Mouse (Mus musculus) spleen, adult 18-20 months (tissue): ENCODE data around the gene Rfc2.

ENCODE experiments used
- DNase-seq, 2 experiments: peaks; one replicate each; pipeline ENCODE4 v3.0.0; 2022; ENCODE audit warnings: mixed read lengths in 2 of 2

The Rfc2 gene

DNA sequence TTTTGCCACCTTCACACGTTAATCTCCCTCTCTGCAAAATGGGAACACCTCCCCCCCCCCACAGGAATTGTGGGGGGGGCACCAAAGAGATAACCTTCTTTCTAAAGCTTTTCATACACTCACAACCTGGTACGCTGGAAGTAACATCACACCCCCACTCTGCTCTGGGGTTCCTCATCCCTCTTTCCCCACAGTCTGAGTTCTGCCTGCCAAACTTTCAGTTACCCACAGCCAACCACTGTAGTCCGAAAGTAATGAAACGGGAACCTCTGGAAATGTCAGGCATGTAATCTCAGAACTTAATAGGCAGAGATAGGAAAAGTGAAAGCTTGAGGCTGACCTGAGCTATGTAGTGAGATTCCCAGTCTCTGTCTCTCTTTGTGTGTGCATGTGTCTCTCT lies 13.7 kb upstream of the Rfc2 start:
- no peak for DNase-seq

- no peak for DNase-seq
Measured at GRCm38 (mm10) chr5:134568030-134568429, 13.1 kb upstream of the Rfc2 start.

DNA sequence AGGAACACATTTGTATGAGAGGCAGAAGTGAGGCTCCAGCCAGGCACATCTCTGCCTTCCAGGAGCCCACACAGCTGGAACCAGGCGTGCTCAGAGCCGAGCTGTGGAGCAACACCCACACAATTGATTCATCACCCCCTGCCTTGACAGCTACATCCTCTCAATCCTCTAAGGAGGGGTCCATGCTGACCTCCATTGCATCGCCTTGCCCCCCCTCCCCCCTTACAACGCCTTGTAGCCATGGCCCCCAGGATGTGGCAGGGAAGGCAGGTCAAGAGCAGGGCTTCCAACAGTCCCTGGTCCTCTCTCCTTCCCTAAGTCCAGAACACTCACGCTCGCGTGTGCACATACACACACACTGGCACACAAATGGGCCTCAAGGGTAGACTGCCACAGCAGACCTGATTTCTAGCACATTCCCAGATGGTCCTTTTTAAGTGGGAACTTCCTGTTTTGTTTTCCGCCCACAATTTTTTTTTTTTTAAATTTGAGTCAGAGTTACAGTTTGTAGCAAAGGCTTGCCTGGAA lies 12.1 kb upstream of the Rfc2 start:
- no peak for DNase-seq

DNA sequence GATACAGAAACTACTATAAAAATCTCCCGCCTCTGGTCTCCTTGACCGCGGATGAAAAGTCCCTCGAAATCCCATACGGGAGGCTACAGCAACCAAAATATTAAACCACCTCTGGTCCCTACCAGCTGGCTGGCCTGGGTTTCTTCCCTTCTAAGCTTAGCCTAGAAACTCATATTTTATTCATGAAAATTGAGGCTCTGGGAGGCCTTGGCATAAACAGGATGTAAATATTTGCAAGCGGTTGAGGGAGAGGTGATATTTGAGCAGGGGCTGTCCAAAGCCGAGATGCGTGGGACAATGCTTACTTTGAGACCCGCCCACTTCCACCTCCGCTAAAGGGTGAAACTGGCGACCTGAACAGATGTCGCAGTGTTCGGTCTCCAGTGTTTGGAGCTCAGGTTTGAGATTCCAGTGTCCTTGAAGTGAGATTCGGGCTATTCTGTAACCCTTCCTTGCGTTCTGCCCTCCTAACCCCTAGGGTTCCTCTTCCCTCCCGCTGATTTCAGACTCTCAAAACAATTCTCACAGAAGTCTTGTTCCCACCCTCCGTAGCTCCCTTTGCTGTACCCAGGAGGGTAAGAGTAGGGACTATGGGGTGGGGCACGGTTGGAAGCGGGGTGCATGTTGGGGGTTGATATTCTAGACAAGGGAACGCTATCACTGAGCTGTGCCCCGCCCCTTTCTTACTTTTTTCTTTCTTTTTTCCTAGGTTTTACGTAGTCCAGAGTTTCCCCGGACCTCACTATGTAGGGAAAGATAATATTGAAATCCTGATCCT lies 9.2 kb upstream of the Rfc2 start:
- DNase-seq, result peak in 1 of 2 experiments; percentile 39

- DNase-seq, result no peak
Measured at GRCm38 (mm10) chr5:134572508-134573214, 8.5 kb upstream of the Rfc2 start.

DNA sequence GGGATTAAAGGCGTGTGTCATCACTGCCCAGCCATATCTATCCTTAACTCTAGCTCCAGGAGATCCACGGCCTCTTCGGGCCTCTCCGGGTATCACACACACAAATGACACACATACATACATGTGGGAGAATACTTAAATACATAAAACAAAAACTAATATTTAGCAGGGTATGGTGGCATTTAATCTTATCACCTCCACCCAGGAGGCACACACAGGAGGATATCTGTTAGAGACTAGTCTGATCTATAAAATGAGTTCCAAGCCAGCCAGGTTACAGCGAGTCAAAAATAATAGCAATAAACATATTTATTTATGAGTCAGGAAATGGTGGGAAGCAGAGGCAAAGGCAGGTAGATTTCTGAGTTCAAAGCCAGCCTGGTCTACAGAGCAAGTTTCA lies 5.3 kb upstream of the Rfc2 start:
- DNase-seq, result no peak

GRCm38 (mm10) chr5:134576517-134577220 lies 4.5 kb upstream of the Rfc2 start:
- DNase-seq, result no peak

GRCm38 (mm10) chr5:134577534-134577933 lies 3.6 kb upstream of the Rfc2 start:
- DNase-seq, result no peak

GRCm38 (mm10) chr5:134579135-134579534 lies 2.0 kb upstream of the Rfc2 start:
- DNase-seq, result no peak

DNA sequence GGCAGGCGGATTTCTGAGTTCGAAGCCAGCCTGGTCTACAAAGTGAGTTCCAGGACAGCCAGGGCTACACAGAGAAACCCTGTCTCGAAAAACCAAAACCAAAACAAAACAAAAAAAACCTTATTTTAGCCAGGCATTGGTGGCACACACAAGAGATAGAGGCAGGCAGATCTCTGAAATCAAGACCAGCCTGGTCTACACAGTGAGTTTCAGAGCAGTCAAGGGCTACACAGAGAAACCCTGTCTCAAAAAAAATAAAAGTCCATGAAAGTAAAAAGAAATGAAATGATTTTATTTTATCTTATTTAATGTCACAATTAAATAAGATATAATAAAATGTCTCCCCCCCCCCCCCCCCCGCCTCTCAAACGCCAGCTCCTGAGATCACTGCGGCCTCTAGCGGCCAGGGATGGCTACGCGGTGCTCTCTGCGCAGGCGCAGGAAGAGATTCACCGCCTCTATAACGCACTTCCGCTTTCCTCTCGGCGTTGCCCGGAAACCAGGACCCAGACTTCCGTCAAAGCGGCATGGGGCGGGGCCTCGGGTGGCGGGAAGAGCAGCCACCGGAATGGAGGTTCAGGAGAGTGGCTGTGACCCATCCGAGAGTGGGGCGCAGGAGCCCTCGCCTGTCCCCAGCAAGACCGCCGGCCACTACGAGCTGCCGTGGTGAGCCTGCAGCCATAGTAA lies 1.2 kb downstream of the Rfc2 start:
- peak; percentile 94 to 97 for DNase-seq

DNA sequence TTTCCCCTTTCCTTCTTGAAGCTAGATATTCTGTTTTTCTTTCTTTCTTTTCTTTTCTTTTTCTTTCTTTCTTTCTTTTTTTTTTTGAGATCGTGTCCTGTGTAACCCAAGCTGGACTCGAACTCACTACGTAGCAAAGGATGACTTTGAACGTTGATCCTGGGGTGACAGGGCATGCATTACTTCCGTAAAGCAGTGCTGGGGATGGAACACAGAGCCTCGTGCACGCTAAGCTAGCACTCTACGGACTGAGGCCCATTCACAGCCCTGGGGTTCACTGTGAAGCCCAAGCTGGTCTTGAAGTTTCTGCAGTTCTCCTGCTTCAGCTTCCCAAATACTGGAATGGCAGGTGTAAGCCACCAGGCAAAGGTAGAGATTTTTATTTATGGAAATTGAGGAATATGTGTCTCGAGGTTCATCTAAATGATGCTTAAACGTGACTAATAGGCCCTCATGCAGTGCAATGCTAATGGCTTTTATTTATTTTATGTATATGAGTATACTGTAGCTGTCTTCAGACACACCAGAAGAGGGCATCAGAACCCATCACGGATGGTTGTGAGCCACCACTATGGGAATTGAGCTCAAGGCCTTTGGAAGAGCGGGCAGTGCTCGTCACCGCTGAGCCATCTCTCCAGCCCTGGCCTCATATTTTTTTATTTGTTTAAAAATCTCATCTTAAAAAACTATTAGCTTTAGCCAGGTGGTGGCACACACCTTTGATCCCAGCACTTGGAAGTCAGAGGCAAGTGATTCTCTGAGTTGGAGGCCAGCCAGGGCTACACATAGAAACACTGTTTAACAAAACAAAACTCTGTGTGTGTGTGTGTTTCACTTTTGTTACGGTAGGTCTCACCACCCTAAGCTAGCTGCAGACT lies 2.1 kb downstream of the Rfc2 start:
- no peak for DNase-seq

DNA sequence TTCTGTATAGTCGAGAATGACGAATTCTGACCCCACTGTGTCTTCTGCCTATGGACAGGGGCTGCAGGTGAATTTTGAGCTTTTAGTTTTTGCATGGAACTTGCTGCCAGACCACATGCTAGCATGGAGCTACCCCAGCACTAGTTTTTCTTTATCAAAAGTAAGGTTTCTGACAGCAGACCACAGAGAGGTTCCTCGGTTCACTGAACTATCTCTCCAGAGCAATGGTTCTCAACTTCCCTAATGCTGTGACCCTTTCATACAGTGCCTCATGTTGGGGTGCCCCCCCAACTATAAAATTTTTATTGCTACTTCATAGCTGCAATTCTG lies 2.7 kb downstream of the Rfc2 start:
- DNase-seq, result no peak

GRCm38 (mm10) chr5:134584798-134585197 lies 3.6 kb downstream of the Rfc2 start:
- DNase-seq, result no peak

DNA sequence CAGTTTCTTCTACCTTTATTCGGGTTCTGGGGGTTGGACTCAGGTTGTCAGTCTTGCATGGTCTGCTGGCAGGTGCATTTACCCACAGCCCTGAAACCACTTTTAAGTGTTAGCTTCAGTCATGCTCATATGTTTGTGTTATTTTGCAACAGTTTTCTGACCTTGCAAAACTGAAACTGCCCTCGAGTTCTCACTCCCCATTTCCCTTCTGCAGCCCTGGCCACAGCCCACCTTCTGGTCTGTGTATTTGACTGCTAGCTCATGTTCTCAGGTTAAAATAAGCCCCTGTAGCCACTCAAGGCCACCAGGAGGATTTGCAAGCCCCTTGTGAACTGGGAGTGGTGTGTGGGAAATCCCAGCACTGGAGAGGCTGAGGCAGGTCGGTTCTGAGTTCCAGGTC lies 8.7 kb downstream of the Rfc2 start:
- DNase-seq, result no peak

DNA sequence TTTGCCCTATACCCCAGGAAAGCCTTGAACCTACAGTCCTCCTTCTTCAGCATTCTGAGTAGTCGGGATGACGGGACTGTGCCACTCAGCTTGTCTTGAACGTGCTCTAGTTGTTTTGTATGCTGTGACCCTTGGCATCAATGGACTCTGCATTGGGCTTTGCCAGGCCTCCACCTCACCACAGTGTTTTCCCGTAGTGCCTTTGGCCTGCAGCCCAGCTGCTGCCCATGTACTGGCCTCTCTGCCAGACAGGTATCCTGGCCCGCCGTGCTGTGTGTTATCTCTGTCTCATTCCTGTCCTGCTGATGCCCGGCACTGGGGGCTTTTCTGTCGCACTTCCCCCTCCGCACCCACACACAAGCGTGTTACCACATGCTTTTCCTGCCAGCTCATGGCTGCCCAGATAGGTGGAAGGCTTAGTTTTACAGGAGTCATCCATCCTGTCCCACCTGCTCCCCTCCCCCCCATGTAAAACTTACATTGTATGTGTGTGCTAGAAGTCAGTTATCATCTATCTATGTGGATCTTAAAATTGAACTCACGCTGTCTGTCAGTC lies 10.9 kb downstream of the Rfc2 start:
- no peak for DNase-seq

DNA sequence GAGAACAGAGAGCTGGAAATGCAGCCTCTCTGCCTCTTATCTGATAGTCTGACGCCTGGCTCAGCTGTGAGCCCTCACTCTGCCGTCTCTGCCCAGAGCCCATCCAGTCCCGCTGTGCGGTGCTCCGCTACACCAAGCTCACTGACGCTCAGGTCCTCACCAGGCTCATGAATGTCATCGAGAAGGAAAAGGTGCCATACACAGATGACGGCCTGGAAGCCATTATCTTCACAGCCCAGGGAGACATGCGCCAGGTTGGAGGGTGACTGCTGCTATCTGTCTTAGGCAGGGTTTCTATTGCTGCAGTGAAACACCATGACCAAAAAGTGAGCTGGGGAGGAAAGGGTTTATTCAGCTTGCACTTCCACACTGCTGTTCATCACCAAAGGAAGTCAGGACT lies 11.9 kb downstream of the Rfc2 start:
- no peak for DNase-seq

GRCm38 (mm10) chr5:134597711-134598110 lies 16.5 kb downstream of the Rfc2 start:
- no peak for DNase-seq

- DNase-seq, result no peak
Measured at GRCm38 (mm10) chr5:134604376-134604775, 23.2 kb downstream of the Rfc2 start.

GRCm38 (mm10) chr5:134606314-134606713 lies 25.1 kb downstream of the Rfc2 start:
- DNase-seq, result no peak

GRCm38 (mm10) chr5:134607121-134607520 lies 26.0 kb downstream of the Rfc2 start:
- peak; percentile 28 to 43 for DNase-seq

GRCm38 (mm10) chr5:134609916-134610643 lies 28.9 kb downstream of the Rfc2 start:
- DNase-seq, result no peak
